Mouse (Mus musculus): ENCODE data around the gene Zdhhc1.
A peak's percentile ranks its signal among the peaks of the same experiment; 100 is the strongest.

GRCm38 (mm10) chr8:105496439-105497180 lies at the start of gene Zdhhc1:
- TF ChIP-seq SMC3 (IDR thresholded peaks at IDR 0.05; ENCODE audit: low read depth, low read length) (no peak), RCOR1 (IDR thresholded peaks at IDR 0.05; ENCODE audit: low read depth, low read length) (no peak), ELF1 (IDR thresholded peaks at IDR 0.05; ENCODE audit: low read depth, low read length) (peak; percentile 78; the same call in 1 of the 2 replicates)

All from MEL (cell line).